Mouse (Mus musculus) left cerebral cortex, adult 9 months (tissue): ENCODE measurements at regions not wholly inside any gene's neighbourhood (a gene's known extent, or its start where the extent isn't known, plus 50 kb on each side); places are given as distances from the start of the nearest gene placed in this dataset.
A peak's percentile ranks its signal among the peaks of the same experiment; 100 is the strongest.

Experiments
- DNase-seq, 2 experiments: peaks; one replicate each; pipeline ENCODE4 v3.0.0; 2022; ENCODE audit warnings: low spot score in 2 of 2

GRCm38 (mm10) chr17:61696717-61697116, 1184.4 kb downstream of the Efna5 start:
- DNase-seq = no peak

- DNase-seq = no peak
Observed at GRCm38 (mm10) chr17:61686325-61686724, 1194.8 kb downstream of the Efna5 start.

DNA sequence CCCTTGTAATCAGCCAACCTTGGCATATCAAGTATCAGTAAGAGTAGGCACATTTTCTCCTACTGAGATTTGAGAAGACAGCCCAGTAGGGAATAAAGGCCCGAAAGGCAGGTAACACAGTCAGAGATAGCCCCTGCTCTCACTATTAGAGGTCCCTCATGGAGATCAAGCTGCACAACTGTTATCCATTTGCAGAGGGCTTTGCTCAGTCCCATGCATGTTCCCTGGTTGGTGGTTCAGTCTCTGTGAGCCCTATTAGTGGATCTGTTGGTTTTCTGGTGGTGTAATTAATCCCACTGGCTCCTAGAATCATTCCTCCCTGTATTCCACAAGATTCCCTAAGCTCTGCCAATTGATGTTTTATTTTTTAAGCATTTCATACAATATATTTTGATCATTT, 1196.6 kb downstream of the Efna5 start:
- no peak for DNase-seq

DNA sequence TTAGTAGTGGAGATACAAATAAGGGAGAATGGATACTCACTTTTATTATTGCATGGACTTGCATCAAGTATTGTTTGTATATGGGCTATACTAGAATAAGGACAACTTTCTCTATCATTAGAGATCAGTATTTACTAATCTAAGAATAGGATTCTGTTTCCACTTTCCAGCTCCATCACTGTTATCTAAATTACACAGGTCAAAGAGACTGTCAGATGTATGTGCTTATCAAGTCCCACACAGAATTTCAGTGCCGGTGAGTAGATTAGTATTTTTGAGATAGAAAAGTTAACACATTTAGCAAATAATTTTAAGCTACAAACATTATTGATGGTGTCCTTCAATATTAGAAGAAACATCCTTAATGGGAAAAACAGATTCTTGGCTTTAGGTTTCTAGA, 1210.5 kb downstream of the Efna5 start:
- DNase-seq = no peak

DNA sequence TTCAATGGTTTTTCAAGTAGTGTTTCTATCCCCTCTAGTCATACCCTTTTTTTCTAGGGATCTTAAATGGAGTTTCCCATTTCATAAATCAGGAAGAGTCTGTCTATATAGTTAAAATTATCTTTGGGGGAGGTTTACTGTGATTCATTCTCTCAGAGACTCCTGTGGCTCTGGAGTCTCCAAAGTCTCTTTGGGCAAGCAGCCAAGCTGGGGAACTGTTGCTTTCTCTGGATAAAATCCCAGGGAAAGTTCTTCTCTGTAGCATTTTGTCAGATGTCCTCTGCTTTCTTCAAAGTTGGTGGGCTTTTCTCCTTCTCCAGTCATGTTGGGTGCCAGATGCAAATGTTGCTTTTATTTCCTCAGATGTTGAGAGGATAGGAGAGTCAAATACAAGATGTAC, 1213.7 kb downstream of the Efna5 start:
- DNase-seq = peak in 1 of 2 experiments; percentile 44

DNA sequence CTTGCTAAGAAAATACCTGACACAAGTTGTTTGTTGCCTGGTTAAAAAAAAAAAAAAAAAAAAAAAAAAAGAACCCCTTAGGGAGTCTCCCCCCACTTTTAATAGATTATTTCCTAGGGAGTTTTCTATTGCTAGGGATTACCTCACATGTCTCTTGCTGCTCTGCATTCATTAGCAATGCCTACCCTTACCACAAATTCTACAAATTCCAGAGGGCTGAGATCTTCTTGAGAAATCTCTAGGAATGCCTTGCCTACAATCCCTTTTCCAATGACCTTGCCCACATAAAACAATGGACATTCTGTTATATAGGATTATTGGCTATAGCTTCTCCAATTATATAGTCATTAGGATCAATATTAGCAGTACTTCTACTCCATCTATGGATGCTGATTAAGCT, 1216.2 kb downstream of the Efna5 start:
- no peak for DNase-seq

DNA sequence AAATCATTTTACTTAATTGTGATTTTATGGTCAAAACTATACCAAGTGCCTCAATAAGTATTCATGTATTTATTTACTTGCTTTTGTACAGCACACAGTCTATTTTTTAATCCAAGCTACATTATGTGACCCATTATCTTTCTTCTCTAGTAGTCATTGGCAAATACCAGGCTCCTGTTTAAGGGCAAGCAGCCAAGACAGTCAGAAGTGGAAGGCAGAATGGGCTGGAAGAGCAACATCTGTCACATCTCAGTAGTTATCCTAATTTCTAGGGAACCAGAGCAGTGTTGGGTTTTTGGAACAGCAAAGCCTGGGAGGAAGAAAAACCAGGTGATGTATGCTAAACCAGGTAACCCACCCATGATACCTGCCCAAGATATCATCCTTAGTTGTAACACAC, 1233.5 kb downstream of the Efna5 start:
- DNase-seq = no peak

GRCm38 (mm10) chr17:61608286-61608685, 1272.8 kb downstream of the Efna5 start:
- DNase-seq = no peak

- no peak for DNase-seq
Observed at GRCm38 (mm10) chr17:61606729-61607481, 1274.2 kb downstream of the Efna5 start.

GRCm38 (mm10) chr17:61604246-61604645, 1276.9 kb downstream of the Efna5 start:
- DNase-seq = no peak

GRCm38 (mm10) chr17:61589255-61589654, 1291.9 kb downstream of the Efna5 start:
- DNase-seq = no peak

- DNase-seq = no peak
Observed at GRCm38 (mm10) chr17:61578895-61579294, 1302.2 kb downstream of the Efna5 start.

DNA sequence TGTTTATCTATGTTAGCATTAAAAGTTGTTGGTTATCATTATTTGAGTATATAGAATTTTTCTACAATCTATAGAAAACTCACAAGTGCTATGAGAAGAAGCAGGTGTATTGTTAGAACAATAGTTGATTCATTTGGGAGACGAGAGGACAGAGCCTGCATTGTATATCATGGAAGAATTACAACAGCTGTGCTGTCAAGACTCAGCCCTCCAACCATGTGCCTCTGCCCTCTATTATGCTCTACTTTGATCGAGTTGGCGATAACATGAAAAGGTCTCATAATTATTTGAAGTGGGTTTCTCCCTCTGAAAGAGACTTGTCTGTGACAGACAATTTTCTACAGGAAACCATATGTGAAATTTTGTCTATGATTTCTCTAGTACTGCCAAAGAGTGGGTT, 1310.2 kb downstream of the Efna5 start:
- no peak for DNase-seq
